Mouse (Mus musculus): ENCODE measurements around the gene Adam19. TPM values are rescaled to one million over a fixed set of nuclear protein-coding genes. Genes with fewer than 3 reads are reported as not detected.
A peak's percentile ranks its signal among the peaks of the same experiment; 100 is the strongest.

Gene Adam19
- polyA plus RNA-seq, 1 experiment from 2014 or later: 15.6 TPM

GRCm38 (mm10) chr11:46065201-46066011 lies 9.6 kb downstream of the Adam19 start:
- Histone ChIP-seq H3K9me3 (no peaks in the 10 kb centered on the region), H3K27me3 (no peaks in the 10 kb centered on the region), H3K27ac (peak overlapping the region; percentile 37; the same call in 1 of the 2 replicates), H3K36me3 (peaks cover 51% of the 10 kb centered on the region), H3K4me1 (replicated peaks) (peaks cover 34% of the 10 kb centered on the region), H3K4me3 (replicated peaks) (no peak overlapping the region), H3K4me2 (no peak overlapping the region), H3K9ac (replicated peaks) (peak overlapping the region; percentile 45; the same call in 1 of the 2 replicates)
- WGBS: 53% methylated on average over 20 of the region's 21 CpGs
- ATAC-seq (ENCODE audit: insufficient number of reproducible peaks, insufficient read depth, low FRiP score, low TSS enrichment, low read depth): peak; percentile 44; the same call in 1 of the 2 replicates

GRCm38 (mm10) chr11:46067371-46068060 lies 11.7 kb downstream of the Adam19 start:
- H3K36me3 ChIP-seq: peaks cover 32% of the 10 kb centered on the region
- H3K9ac ChIP-seq (replicated peaks): no peak overlapping the region
- 90% methylated on average over 10 of the region's 10 CpGs for WGBS
- H3K27me3 ChIP-seq: no peaks in the 10 kb centered on the region
- H3K27ac ChIP-seq: no peak overlapping the region
- H3K4me2 ChIP-seq: no peak overlapping the region
- H3K4me1 ChIP-seq (replicated peaks): peaks cover 44% of the 10 kb centered on the region
- no peak overlapping the region for H3K4me3 ChIP-seq (replicated peaks)
- no peaks in the 10 kb centered on the region for H3K9me3 ChIP-seq
- ATAC-seq (ENCODE audit: insufficient number of reproducible peaks, insufficient read depth, low FRiP score, low TSS enrichment, low read depth): no peak

DNA sequence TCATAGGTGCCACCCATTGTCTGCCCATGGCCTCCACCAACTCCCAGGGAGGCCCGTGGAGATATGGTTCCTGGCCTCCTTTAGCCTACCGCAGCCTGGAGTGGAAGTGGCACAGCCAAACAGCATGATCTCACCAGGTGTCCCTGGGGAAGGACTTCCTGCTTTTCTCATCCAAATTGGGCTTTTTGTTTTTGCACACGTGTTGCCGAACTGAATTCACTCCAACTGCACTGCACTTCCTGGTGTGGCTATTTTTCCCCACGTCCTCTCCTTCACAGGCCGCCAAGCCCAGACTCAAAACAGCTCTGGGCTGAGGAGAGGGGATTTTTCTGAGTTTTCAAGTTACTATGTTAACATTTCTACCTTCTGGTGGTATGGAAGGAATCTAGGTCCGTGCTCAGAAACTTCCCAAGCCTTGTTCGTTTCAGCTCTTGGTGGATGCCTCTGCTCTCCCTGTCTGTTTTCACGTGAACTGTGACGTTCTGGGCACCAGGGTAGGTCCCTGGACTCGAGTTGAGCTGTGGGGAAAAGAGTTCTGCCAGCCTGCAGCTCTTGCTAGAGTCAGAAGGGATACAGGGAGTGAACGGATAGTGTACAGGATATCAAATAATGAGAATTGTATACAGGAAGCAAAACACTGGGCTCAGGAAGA lies 13.1 kb downstream of the Adam19 start:
- no peak overlapping the region for H3K9ac ChIP-seq (replicated peaks)
- peaks cover 56% of the 10 kb centered on the region for H3K4me1 ChIP-seq (replicated peaks)
- H3K4me2 ChIP-seq: peak overlapping the region; percentile 0; the same call in 1 of the 2 replicates
- H3K4me3 ChIP-seq (replicated peaks): no peak overlapping the region
- peaks cover 27% of the 10 kb centered on the region for H3K36me3 ChIP-seq
- H3K9me3 ChIP-seq: no peaks in the 10 kb centered on the region
- H3K27me3 ChIP-seq: no peaks in the 10 kb centered on the region
- WGBS: 32% methylated on average over 12 of the region's 12 CpGs
- no peak for ATAC-seq (ENCODE audit: insufficient number of reproducible peaks, insufficient read depth, low FRiP score, low TSS enrichment, low read depth)
- H3K27ac ChIP-seq: peak overlapping the region; percentile 90

- Histone ChIP-seq H3K4me1 (replicated peaks) (peaks cover 58% of the 10 kb centered on the region), H3K4me2 (peak overlapping the region; percentile 0; the same call in 1 of the 2 replicates), H3K27me3 (no peaks in the 10 kb centered on the region), H3K4me3 (replicated peaks) (no peak overlapping the region), H3K9me3 (no peaks in the 10 kb centered on the region), H3K27ac (peak overlapping the region; percentile 90), H3K9ac (replicated peaks) (no peak overlapping the region), H3K36me3 (peaks cover 29% of the 10 kb centered on the region)
- ATAC-seq (ENCODE audit: insufficient number of reproducible peaks, insufficient read depth, low FRiP score, low TSS enrichment, low read depth): no peak
- 42% methylated on average over 17 of the region's 17 CpGs for WGBS
Observed at GRCm38 (mm10) chr11:46069408-46070003, 13.7 kb downstream of the Adam19 start.

GRCm38 (mm10) chr11:46070161-46070560 lies 14.4 kb downstream of the Adam19 start:
- no peak for ATAC-seq (ENCODE audit: insufficient number of reproducible peaks, insufficient read depth, low FRiP score, low TSS enrichment, low read depth)
- H3K36me3 ChIP-seq: peaks cover 24% of the 10 kb centered on the region
- 0 out of 2 replicates have a peak overlapping the region, but pooled peaks have one; percentile 0 for H3K4me2 ChIP-seq
- H3K4me3 ChIP-seq (replicated peaks): no peak overlapping the region
- 89% methylated on average over 4 of the region's 4 CpGs for WGBS
- H3K9ac ChIP-seq (replicated peaks): no peak overlapping the region
- no peaks in the 10 kb centered on the region for H3K9me3 ChIP-seq
- H3K27me3 ChIP-seq: no peaks in the 10 kb centered on the region
- peaks cover 52% of the 10 kb centered on the region for H3K4me1 ChIP-seq (replicated peaks)
- H3K27ac ChIP-seq: peak overlapping the region; percentile 90

DNA sequence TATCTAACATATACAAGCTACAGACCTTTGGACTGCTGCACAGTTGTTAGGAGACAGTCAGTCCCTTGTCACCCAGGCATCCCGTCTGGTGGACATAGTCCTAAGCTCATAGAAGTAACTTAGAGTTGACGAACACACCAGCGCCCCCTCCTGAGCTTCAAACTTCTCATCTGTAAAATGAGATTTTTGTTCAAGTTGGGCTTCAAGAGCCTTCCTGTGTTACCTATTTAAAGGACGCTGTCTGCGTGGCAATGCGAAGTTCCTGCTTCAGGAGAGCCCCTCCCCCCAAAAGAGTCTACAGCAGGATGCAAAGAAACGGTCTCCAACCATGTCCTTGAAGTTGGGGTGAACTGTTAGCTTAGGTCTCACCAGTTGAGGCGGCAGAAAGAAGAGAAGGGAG lies 15.0 kb downstream of the Adam19 start:
- no peak overlapping the region for H3K9ac ChIP-seq (replicated peaks)
- no peak overlapping the region for H3K4me3 ChIP-seq (replicated peaks)
- no peaks in the 10 kb centered on the region for H3K27me3 ChIP-seq
- H3K4me1 ChIP-seq (replicated peaks): peaks cover 47% of the 10 kb centered on the region
- no peak overlapping the region for H3K27ac ChIP-seq
- no peak for ATAC-seq (ENCODE audit: insufficient number of reproducible peaks, insufficient read depth, low FRiP score, low TSS enrichment, low read depth)
- H3K36me3 ChIP-seq: peaks cover 17% of the 10 kb centered on the region
- no peaks in the 10 kb centered on the region for H3K9me3 ChIP-seq
- no peak overlapping the region for H3K4me2 ChIP-seq
- 67% methylated on average over 8 of the region's 8 CpGs for WGBS

DNA sequence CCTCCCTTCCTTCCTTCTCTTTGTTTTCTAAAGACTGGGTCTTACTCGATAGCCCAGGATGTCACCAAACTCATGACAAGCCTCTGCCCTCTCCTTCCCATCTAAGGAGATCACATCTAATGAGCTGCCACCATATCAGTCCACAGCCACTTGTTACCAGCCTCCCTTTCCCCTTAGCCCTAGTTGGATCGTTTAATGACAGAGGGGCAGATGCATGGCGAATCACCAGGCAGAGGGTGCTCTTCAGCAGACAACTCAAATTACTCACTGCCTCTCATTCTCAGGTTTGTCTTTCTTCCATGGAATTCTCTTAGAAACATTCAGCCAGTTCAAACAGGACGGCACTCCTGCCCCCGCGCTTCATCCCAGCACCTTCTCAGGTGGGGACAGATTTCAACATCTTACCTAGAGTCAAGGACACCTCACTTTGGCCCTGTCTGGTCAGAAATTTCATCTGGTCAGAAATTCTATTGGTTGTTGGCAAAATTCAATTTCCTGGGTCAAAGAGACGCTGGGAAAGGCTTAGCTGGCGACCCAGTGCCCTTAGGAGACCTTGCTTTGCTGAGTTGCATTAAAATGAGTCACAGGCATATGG lies 16.8 kb downstream of the Adam19 start:
- H3K4me2 ChIP-seq: no peak overlapping the region
- peaks cover 17% of the 10 kb centered on the region for H3K36me3 ChIP-seq
- H3K27me3 ChIP-seq: no peaks in the 10 kb centered on the region
- peaks cover 47% of the 10 kb centered on the region for H3K4me1 ChIP-seq (replicated peaks)
- no peaks in the 10 kb centered on the region for H3K9me3 ChIP-seq
- ATAC-seq (ENCODE audit: insufficient number of reproducible peaks, insufficient read depth, low FRiP score, low TSS enrichment, low read depth): no peak
- H3K4me3 ChIP-seq (replicated peaks): no peak overlapping the region
- peak overlapping the region; percentile 68 for H3K27ac ChIP-seq
- H3K9ac ChIP-seq (replicated peaks): no peak overlapping the region
- WGBS: 71% methylated on average over 8 of the region's 8 CpGs

DNA sequence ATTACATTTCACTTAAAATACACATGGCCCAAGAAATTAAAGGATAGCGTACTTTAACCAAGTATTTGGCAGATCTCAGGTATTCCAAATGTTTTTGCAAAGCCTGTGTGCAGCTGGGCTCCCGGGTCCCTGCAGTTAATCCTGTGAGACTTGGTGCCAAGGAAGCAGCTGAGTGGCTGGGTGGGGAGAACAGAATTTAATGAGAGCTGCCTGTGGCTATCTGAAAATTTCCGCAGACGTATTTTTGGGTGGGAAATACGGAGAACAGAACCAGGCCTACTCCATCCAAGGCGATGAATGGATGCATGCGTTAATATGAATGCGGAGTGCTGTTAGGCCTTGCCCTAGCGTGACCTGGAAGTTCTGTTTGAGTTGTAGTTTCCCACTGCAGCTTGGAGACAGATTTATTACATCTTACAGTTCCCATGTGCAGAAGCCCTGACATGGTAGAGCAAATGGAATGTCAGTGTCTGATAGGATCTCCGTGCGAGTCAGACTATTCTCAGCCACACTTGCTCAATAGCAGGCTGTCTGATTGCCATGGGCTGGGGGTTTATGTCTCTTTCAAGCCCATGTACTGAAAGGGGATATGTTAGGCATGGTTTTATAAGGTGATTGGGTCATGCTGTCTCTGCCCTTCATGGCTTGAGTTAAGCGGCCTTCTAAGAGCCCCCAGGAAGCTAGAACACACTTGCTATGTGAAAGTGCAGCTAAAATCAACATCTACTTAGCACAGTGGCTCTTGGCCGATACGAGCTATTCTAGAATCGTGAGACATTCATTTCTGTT lies 17.5 kb downstream of the Adam19 start:
- Histone ChIP-seq H3K4me1 (replicated peaks) (peaks cover 47% of the 10 kb centered on the region), H3K27me3 (no peaks in the 10 kb centered on the region), H3K9me3 (no peaks in the 10 kb centered on the region), H3K4me3 (replicated peaks) (no peak overlapping the region), H3K27ac (peak overlapping the region; percentile 68), H3K36me3 (peaks cover 23% of the 10 kb centered on the region), H3K9ac (replicated peaks) (no peak overlapping the region), H3K4me2 (no peak overlapping the region)
- 44% methylated on average over 15 of the region's 15 CpGs for WGBS
- 0 out of 2 replicates have a peak, but pooled peaks have one; percentile 29 for ATAC-seq (ENCODE audit: insufficient number of reproducible peaks, insufficient read depth, low FRiP score, low TSS enrichment, low read depth)

- WGBS: 88% methylated on average over 17 of the region's 17 CpGs
- Histone ChIP-seq H3K4me2 (no peak overlapping the region), H3K27ac (peak overlapping the region; percentile 68)
Observed at GRCm38 (mm10) chr11:46073850-46074688, 18.3 kb downstream of the Adam19 start.

More at GRCm38 (mm10) chr11:46073850-46074688, 18.3 kb downstream of the Adam19 start:
- no peak for ATAC-seq (ENCODE audit: insufficient number of reproducible peaks, insufficient read depth, low FRiP score, low TSS enrichment, low read depth)
- Histone ChIP-seq H3K4me1 (replicated peaks) (peaks cover 42% of the 10 kb centered on the region), H3K36me3 (peaks cover 30% of the 10 kb centered on the region), H3K9me3 (no peaks in the 10 kb centered on the region), H3K9ac (replicated peaks) (no peak overlapping the region), H3K27me3 (no peaks in the 10 kb centered on the region), H3K4me3 (replicated peaks) (no peak overlapping the region)

Measured in limb, embryonic 12.5 days (tissue).